Mouse (Mus musculus) lung, adult 2 months (tissue): ENCODE results near the gene Fras1.

Experiments
- CTCF ChIP-seq: fragments of 200-500 bp; IDR thresholded peaks from 2 replicates; pipeline ENCODE4 v1.5.1; 2011; ENCODE audit warnings: mild to moderate bottlenecking, low read length, control low read depth; ENCODE audit not compliant: insufficient read depth
- POLR2A ChIP-seq: fragments of 200-500 bp; IDR thresholded peaks from 2 replicates; pipeline ENCODE4 v1.6.1; 2011; ENCODE audit warnings: low read depth, mild to moderate bottlenecking, control low read depth, low read length, borderline replicate concordance; ENCODE audit errors: extremely low read depth

GRCm38 (mm10) chr5:96795752-96796151 lies 422.0 kb downstream of the Fras1 start:
- TF ChIP-seq CTCF (no peak), POLR2A (no peak)
